Mouse (Mus musculus): ENCODE measurements around the gene Daam1. TPM values are rescaled to one million over a fixed set of nuclear protein-coding genes. Genes with fewer than 3 reads are reported as not detected.

Gene Daam1
- polyA plus RNA-seq, 2 experiments: 10.7 to 11.8 TPM

- DNase-seq (ENCODE audit: low spot score): no peak
Observed at GRCm38 (mm10) chr12:71850135-71850534, 19.3 kb downstream of the Daam1 start.

GRCm38 (mm10) chr12:71852678-71853077 lies 21.8 kb downstream of the Daam1 start:
- Histone ChIP-seq H3K4me1 (ENCODE audit: control insufficient read depth, insufficient read depth, low read length) (peaks cover 37% of the 10 kb centered on the region), H3K9me3 (ENCODE audit: control insufficient read depth, low read length) (no peaks in the 10 kb centered on the region), H3K27me3 (ENCODE audit: control insufficient read depth, insufficient read depth, low read length) (no peaks in the 10 kb centered on the region), H3K36me3 (ENCODE audit: control insufficient read depth, insufficient read depth, low read length) (no peaks in the 10 kb centered on the region), H3K9ac (ENCODE audit: low read depth, low read length, severe bottlenecking) (no peak overlapping the region), H3K27ac (replicated peaks; ENCODE audit: low read depth, low read length) (no peak overlapping the region), H3K4me3 (replicated peaks; ENCODE audit: low read length) (no peak overlapping the region), H3K4me2 (replicated peaks; ENCODE audit: low read depth, low read length, severe bottlenecking) (no peak overlapping the region)
- DNase-seq (ENCODE audit: low spot score): no peak
- ATAC-seq (ENCODE audit: low FRiP score, low read depth): no peak
- no peak for TF ChIP-seq POLR2A (IDR thresholded peaks at IDR 0.05; ENCODE audit: borderline replicate concordance, extremely low read depth, insufficient read depth, insufficient read length)
- 54% methylated on average over 7 of the region's 7 CpGs for WGBS

More at GRCm38 (mm10) chr12:71850135-71850534, 19.3 kb downstream of the Daam1 start:
- WGBS: 78% methylated on average over 5 of the region's 5 CpGs
- no peak for ATAC-seq (ENCODE audit: low FRiP score, low read depth)
- H3K27me3 ChIP-seq (ENCODE audit: control insufficient read depth, insufficient read depth, low read length): no peaks in the 10 kb centered on the region
- H3K4me2 ChIP-seq (replicated peaks; ENCODE audit: low read depth, low read length, severe bottlenecking): no peak overlapping the region
- no peak overlapping the region for H3K9ac ChIP-seq (ENCODE audit: low read depth, low read length, severe bottlenecking)
- TF ChIP-seq POLR2A (IDR thresholded peaks at IDR 0.05; ENCODE audit: borderline replicate concordance, extremely low read depth, insufficient read depth, insufficient read length): no peak
- no peaks in the 10 kb centered on the region for H3K36me3 ChIP-seq (ENCODE audit: control insufficient read depth, insufficient read depth, low read length)
- no peak overlapping the region for H3K4me3 ChIP-seq (replicated peaks; ENCODE audit: low read length)
- H3K27ac ChIP-seq (replicated peaks; ENCODE audit: low read depth, low read length): no peak overlapping the region
- H3K9me3 ChIP-seq (ENCODE audit: control insufficient read depth, low read length): no peaks in the 10 kb centered on the region
- H3K4me1 ChIP-seq (ENCODE audit: control insufficient read depth, insufficient read depth, low read length): peaks cover 23% of the 10 kb centered on the region

- H3K9ac ChIP-seq (ENCODE audit: low read depth, low read length, severe bottlenecking): no peak overlapping the region
- 81% methylated on average over 3 of the region's 3 CpGs for WGBS
- peaks cover 44% of the 10 kb centered on the region for H3K4me1 ChIP-seq (ENCODE audit: control insufficient read depth, insufficient read depth, low read length)
- no peaks in the 10 kb centered on the region for H3K27me3 ChIP-seq (ENCODE audit: control insufficient read depth, insufficient read depth, low read length)
- H3K4me2 ChIP-seq (replicated peaks; ENCODE audit: low read depth, low read length, severe bottlenecking): no peak overlapping the region
- no peak for TF ChIP-seq POLR2A (IDR thresholded peaks at IDR 0.05; ENCODE audit: borderline replicate concordance, extremely low read depth, insufficient read depth, insufficient read length)
- H3K4me3 ChIP-seq (replicated peaks; ENCODE audit: low read length): no peak overlapping the region
- no peaks in the 10 kb centered on the region for H3K36me3 ChIP-seq (ENCODE audit: control insufficient read depth, insufficient read depth, low read length)
- H3K9me3 ChIP-seq (ENCODE audit: control insufficient read depth, low read length): no peaks in the 10 kb centered on the region
- ATAC-seq (ENCODE audit: low FRiP score, low read depth): no peak
- DNase-seq (ENCODE audit: low spot score): no peak
- H3K27ac ChIP-seq (replicated peaks; ENCODE audit: low read depth, low read length): no peak overlapping the region
Observed at GRCm38 (mm10) chr12:71853694-71854093, 22.8 kb downstream of the Daam1 start.

GRCm38 (mm10) chr12:71854191-71854590 lies 23.3 kb downstream of the Daam1 start:
- H3K4me2 ChIP-seq (replicated peaks; ENCODE audit: low read depth, low read length, severe bottlenecking): no peak overlapping the region
- H3K9me3 ChIP-seq (ENCODE audit: control insufficient read depth, low read length): no peaks in the 10 kb centered on the region
- TF ChIP-seq POLR2A (IDR thresholded peaks at IDR 0.05; ENCODE audit: borderline replicate concordance, extremely low read depth, insufficient read depth, insufficient read length): no peak
- ATAC-seq (ENCODE audit: low FRiP score, low read depth) (no peak), DNase-seq (ENCODE audit: low spot score) (no peak)
- 57% methylated on average over 6 of the region's 6 CpGs for WGBS
- no peaks in the 10 kb centered on the region for H3K36me3 ChIP-seq (ENCODE audit: control insufficient read depth, insufficient read depth, low read length)
- H3K4me1 ChIP-seq (ENCODE audit: control insufficient read depth, insufficient read depth, low read length): peaks cover 49% of the 10 kb centered on the region
- no peak overlapping the region for H3K4me3 ChIP-seq (replicated peaks; ENCODE audit: low read length)
- H3K9ac ChIP-seq (ENCODE audit: low read depth, low read length, severe bottlenecking): no peak overlapping the region
- H3K27me3 ChIP-seq (ENCODE audit: control insufficient read depth, insufficient read depth, low read length): no peaks in the 10 kb centered on the region
- no peak overlapping the region for H3K27ac ChIP-seq (replicated peaks; ENCODE audit: low read depth, low read length)

- Histone ChIP-seq H3K27me3 (ENCODE audit: control insufficient read depth, insufficient read depth, low read length) (no peaks in the 10 kb centered on the region), H3K9ac (ENCODE audit: low read depth, low read length, severe bottlenecking) (no peak overlapping the region), H3K4me3 (replicated peaks; ENCODE audit: low read length) (no peak overlapping the region), H3K9me3 (ENCODE audit: control insufficient read depth, low read length) (no peaks in the 10 kb centered on the region), H3K27ac (replicated peaks; ENCODE audit: low read depth, low read length) (peak overlapping the region; percentile 62), H3K4me1 (ENCODE audit: control insufficient read depth, insufficient read depth, low read length) (peaks cover 57% of the 10 kb centered on the region), H3K36me3 (ENCODE audit: control insufficient read depth, insufficient read depth, low read length) (no peaks in the 10 kb centered on the region), H3K4me2 (replicated peaks; ENCODE audit: low read depth, low read length, severe bottlenecking) (no peak overlapping the region)
- no peak for TF ChIP-seq POLR2A (IDR thresholded peaks at IDR 0.05; ENCODE audit: borderline replicate concordance, extremely low read depth, insufficient read depth, insufficient read length)
- 24% methylated on average over 10 of the region's 10 CpGs for WGBS
- ATAC-seq (ENCODE audit: low FRiP score, low read depth): peak; percentile 75
- DNase-seq (ENCODE audit: low spot score): peak; percentile 73
Observed at GRCm38 (mm10) chr12:71855730-71856479, 25.0 kb downstream of the Daam1 start.

Data from limb, embryonic 14.5 days (tissue).